Mouse (Mus musculus) hindbrain, embryonic 11.5 days (tissue): ENCODE data around the gene Lins1. TPM values are rescaled to one million over a fixed set of nuclear protein-coding genes. Genes with fewer than 3 reads are reported as not detected.

Source experiments
- polyA plus RNA-seq: library from polyadenylated mRNA; unstranded; fragments of >200 nt; fragmentation: Nextera tagmentation; extraction: Ambion mirVana; gene quantifications from 2 replicates; pipeline ENCODE4 v1.2.1, GENCODE M21; 2014

Lins1 gene
- polyA plus RNA-seq, 1 experiment from 2014 or later: 25.6 TPM

Other genes starting within 250 kb of the Lins1 start
- 15.9 and 17.1 TPM in 2 replicates for gene Asb7, start 293 bp upstream of the Lins1 start, polyA plus RNA-seq
- gene Cers3, start 53.6 kb downstream of the Lins1 start, polyA plus RNA-seq: 1.5 and 1.6 TPM in 2 replicates
- 1.5 and 1.9 TPM in 2 replicates for gene Adamts17, start 149.8 kb downstream of the Lins1 start, polyA plus RNA-seq